Mouse (Mus musculus): ENCODE results near the gene Tcf19. TPM values are rescaled to one million over a fixed set of nuclear protein-coding genes. Genes with fewer than 3 reads are reported as not detected.
"Not testable (repeated sequence)": the region's sequence is repeated elsewhere in the genome, so short reads cannot be mapped to it uniquely, and the experiment has no call there.

Tcf19 gene
- polyA plus RNA-seq, 1 experiment: 17.4 TPM

GRCm38 (mm10) chr17:35485702-35486101 is 30.9 kb downstream of the Tcf19 start:
- no peak for DNase-seq (ENCODE audit: low read depth)
- TF ChIP-seq POLR2A (IDR thresholded peaks at IDR 0.05; ENCODE audit: borderline replicate concordance, extremely low read depth, insufficient read depth, insufficient read length, poor library complexity, severe bottlenecking) (no peak), CTCF (IDR thresholded peaks at IDR 0.05; ENCODE audit: borderline replicate concordance, extremely low read depth, insufficient read depth, insufficient read length) (no peak)

- peak; percentile 73 for DNase-seq (ENCODE audit: low read depth)
- TF ChIP-seq POLR2A (IDR thresholded peaks at IDR 0.05; ENCODE audit: borderline replicate concordance, extremely low read depth, insufficient read depth, insufficient read length, poor library complexity, severe bottlenecking) (no peak), CTCF (IDR thresholded peaks at IDR 0.05; ENCODE audit: borderline replicate concordance, extremely low read depth, insufficient read depth, insufficient read length) (peak; percentile 94)
These were observed 32.6 kb downstream of the Tcf19 start for GRCm38 (mm10) chr17:35484066-35484465.

GRCm38 (mm10) chr17:35469842-35470751 is 46.5 kb downstream of the Tcf19 start, which contains the start of gene H2-Q10:
TSS of gene H2-Q10 (plus strand) at chr17:35470089.
- TF ChIP-seq CTCF (IDR thresholded peaks at IDR 0.05; ENCODE audit: borderline replicate concordance, extremely low read depth, insufficient read depth, insufficient read length): no peak
- no peak for TF ChIP-seq POLR2A (IDR thresholded peaks at IDR 0.05; ENCODE audit: borderline replicate concordance, extremely low read depth, insufficient read depth, insufficient read length, poor library complexity, severe bottlenecking)
- DNase-seq (ENCODE audit: low read depth): no peak

- DNase-seq (ENCODE audit: low read depth): not testable (repeated sequence)
These were observed 47.7 kb downstream of the Tcf19 start for GRCm38 (mm10) chr17:35468936-35469335.

- not testable (repeated sequence) for DNase-seq (ENCODE audit: low read depth)
- TF ChIP-seq CTCF (IDR thresholded peaks at IDR 0.05; ENCODE audit: borderline replicate concordance, extremely low read depth, insufficient read depth, insufficient read length): peak; percentile 57
These were observed 51.0 kb downstream of the Tcf19 start for GRCm38 (mm10) chr17:35465651-35466050.

Other genes starting within 250 kb of the Tcf19 start
- gene H2-Q1, start 196.4 kb downstream of the Tcf19 start, polyA plus RNA-seq (2012; rRNA removed): 0.10 TPM in 2 replicates
- 0.97 and 1.4 TPM in 2 replicates for gene H2-Q2, start 174.6 kb downstream of the Tcf19 start, polyA plus RNA-seq (2012; rRNA removed)
- gene H2-Q4, start 137.2 kb downstream of the Tcf19 start, polyA plus RNA-seq (2012; rRNA removed): 2.9 and 3.0 TPM in 2 replicates
- gene H2-Q6, start 92.0 kb downstream of the Tcf19 start, polyA plus RNA-seq (2012; rRNA removed): 0.57 and 0.58 TPM in 2 replicates
- 3.6 and 4.3 TPM in 2 replicates for gene H2-Q7, start 77.7 kb downstream of the Tcf19 start, polyA plus RNA-seq (2012; rRNA removed)
- gene H2-Q10, start 46.7 kb downstream of the Tcf19 start, polyA plus RNA-seq (2012; rRNA removed): 0.11 and 0.26 TPM in 2 replicates
- gene Pou5f1, start 10.8 kb downstream of the Tcf19 start, polyA plus RNA-seq (2012; rRNA removed): 0.06 TPM in 1 of 2 replicates, not detected in the other
- gene Cchcr1, start 276 bp upstream of the Tcf19 start, polyA plus RNA-seq (2012; rRNA removed): 11.5 and 18.4 TPM in 2 replicates
- 0.98 and 1.2 TPM in 2 replicates for gene Psors1c2, start 16.4 kb upstream of the Tcf19 start, polyA plus RNA-seq (2012; rRNA removed)
- gene Cdsn, start 35.3 kb upstream of the Tcf19 start, polyA plus RNA-seq (2012; rRNA removed): 0.06 and 0.18 TPM in 2 replicates
- gene 2300002M23Rik, start 50.6 kb upstream of the Tcf19 start, polyA plus RNA-seq (2012; rRNA removed): 0.06 TPM in 1 of 2 replicates, not detected in the other
- gene Sfta2, start 84.7 kb upstream of the Tcf19 start, polyA plus RNA-seq (2012; rRNA removed): 0.29 TPM in 1 of 2 replicates, not detected in the other
- gene Gm9573, start 109.8 kb upstream of the Tcf19 start, polyA plus RNA-seq (2012; rRNA removed): not detected in 2 replicates
- 0.05 and 0.11 TPM in 2 replicates for gene Mucl3, start 126.9 kb upstream of the Tcf19 start, polyA plus RNA-seq (2012; rRNA removed)
- 36.8 and 40.6 TPM in 2 replicates for gene Vars2, start 150.8 kb upstream of the Tcf19 start, polyA plus RNA-seq (2012; rRNA removed)
- gene Gtf2h4, start 156.9 kb upstream of the Tcf19 start, polyA plus RNA-seq (2012; rRNA removed): 28.8 and 40.8 TPM in 2 replicates
- 99.6 and 112 TPM in 2 replicates for gene Ddr1, start 187.8 kb upstream of the Tcf19 start, polyA plus RNA-seq (2012; rRNA removed)